Mouse (Mus musculus) heart, postnatal 0 days (tissue): ENCODE data around the gene Olfr1310. TPM values are rescaled to one million over a fixed set of nuclear protein-coding genes. Genes with fewer than 3 reads are reported as not detected.

Experiments
- ATAC-seq: fragments of 200-750 bp; cut with Nextera tagmentation; 2 replicates; pipeline ENCODE4 v1.8.0; 2017; ENCODE audit warnings: low read depth, moderate number of reproducible peaks, moderate library complexity; ENCODE audit not compliant: insufficient read depth
- DNase-seq: peaks from one replicate; pipeline ENCODE4 v3.0.0-alpha.2; 2016; ENCODE audit warnings: low spot score
- H3K27ac ChIP-seq: fragments of 300-500 bp; sonication (generic); 2 replicates; pipeline ENCODE4 v1.5.1; 2014; ENCODE audit warnings: low read depth, mild to moderate bottlenecking
- H3K27me3 ChIP-seq: fragments of 300-500 bp; sonication (generic); 2 replicates; pipeline ENCODE4 v1.6.1; 2014; ENCODE audit warnings: low read length, mixed read lengths; ENCODE audit not compliant: control insufficient read depth, insufficient read depth
- H3K36me3 ChIP-seq: fragments of 300-500 bp; sonication (generic); replicated peaks from 2 replicates; pipeline ENCODE4 v1.6.1; 2014; ENCODE audit warnings: low read length, mixed read lengths; ENCODE audit not compliant: control insufficient read depth, insufficient read depth
- H3K4me1 ChIP-seq: fragments of 300-500 bp; sonication (generic); 2 replicates; pipeline ENCODE4 v1.6.1; 2014; ENCODE audit warnings: antibody characterized with exemption; ENCODE audit not compliant: control insufficient read depth, insufficient read depth
- H3K4me2 ChIP-seq: fragments of 300-500 bp; sonication (generic); 2 replicates; pipeline ENCODE4 v1.6.1; 2014; ENCODE audit warnings: low read depth, mild to moderate bottlenecking, low read length, moderate library complexity
- H3K4me3 ChIP-seq: fragments of 300-500 bp; sonication (generic); 2 replicates; pipeline ENCODE4 v1.5.1; 2014; ENCODE audit warnings: low read depth, low read length
- H3K9ac ChIP-seq: fragments of 300-500 bp; sonication (generic); replicated peaks from 2 replicates; pipeline ENCODE4 v1.6.1; 2014; ENCODE audit warnings: low read depth, low read length, mixed read lengths
- H3K9me3 ChIP-seq: fragments of 300-500 bp; sonication (generic); replicated peaks from 2 replicates; pipeline ENCODE4 v1.6.1; 2016; ENCODE audit warnings: low read length; ENCODE audit not compliant: control insufficient read depth
- CTCF ChIP-seq: IDR thresholded peaks from 2 replicates; pipeline ENCODE4 v1.5.1; 2016; ENCODE audit warnings: antibody characterized with exemption, control low read depth, low read depth
- EP300 ChIP-seq: IDR thresholded peaks from 2 replicates; pipeline ENCODE4 v1.6.1; 2016; ENCODE audit warnings: antibody characterized with exemption, low read depth
- WGBS: fragments of 180-500 bp; shearing (Covaris S2); extraction: QIAGEN DNeasy Blood & Tissue Kit; methylation state at CpG from one replicate; pipeline ENCODE4 v1.1.7; 2014; 5-methylcytosine and 5-hydroxymethylcytosine counted together
- polyA plus RNA-seq: library from polyadenylated mRNA; unstranded; fragments of >200 nt; fragmentation: Nextera tagmentation; extraction: Ambion mirVana; gene quantifications from 2 replicates; pipeline ENCODE4 v1.2.1, GENCODE M21; 2015
- total RNA-seq: library from RNA; depleted of rRNA; stranded (reverse); fragments of >200 nt; gene quantifications from 2 replicates; pipeline ENCODE4 v1.2.3, GENCODE M21; 2014; ENCODE audit warnings: low replicate concordance; rRNA removed

Olfr1310 gene
- total and polyA plus RNA-seq, 2 experiments from 2014 or later, result not detected

DNA sequence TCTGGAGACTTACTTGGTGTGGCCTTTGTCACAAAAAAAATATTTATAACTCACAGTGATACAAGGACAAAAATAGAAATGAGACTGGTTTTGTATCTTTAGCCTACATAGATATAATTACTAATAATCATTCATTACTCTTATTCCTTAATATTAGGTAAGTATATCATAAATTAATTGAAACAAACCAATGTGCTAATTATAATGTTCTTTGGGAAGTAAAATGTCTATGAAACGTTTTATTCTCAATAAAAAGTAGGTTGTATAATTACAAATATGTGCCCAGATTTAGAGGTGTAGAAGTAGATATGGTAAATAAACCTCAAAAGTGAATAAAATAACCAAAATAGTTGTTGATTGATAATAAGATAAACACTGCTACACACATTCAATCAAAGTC, 47.7 kb downstream of the Olfr1310 start, which contains the start of gene Olfr1308:
Gene Olfr1308 (minus strand): TSS at position 101 of the 400 bp plus-strand sequence.
- Histone ChIP-seq H3K4me1 (no peaks in the 10 kb centered on the region), H3K9me3 (no peaks in the 10 kb centered on the region; the same call in 1 of the 2 replicates), H3K36me3 (no peaks in the 10 kb centered on the region), H3K4me3 (no peak within 1 kb of the TSS), H3K4me2 (no peak within 1 kb of the TSS), H3K9ac (no peak within 1 kb of the TSS), H3K27me3 (no peaks in the 10 kb centered on the region), H3K27ac (no peak within 1 kb of the TSS)
- TF ChIP-seq CTCF (no peak), EP300 (no peak)
- no peak for DNase-seq
- no peak for ATAC-seq
- 38% methylated on average over 1 of the region's 1 CpGs for WGBS

Other genes with a start within 250 kb of the Olfr1310 start
- not detected in 2 replicates for gene Olfr1302, start 235.3 kb downstream of the Olfr1310 start, total RNA-seq
- not detected in 2 replicates for gene Olfr1302, start 235.3 kb downstream of the Olfr1310 start, polyA plus RNA-seq
- gene Olfr1303, start 192.4 kb downstream of the Olfr1310 start, total RNA-seq, result not detected in 2 replicates
- not detected in 2 replicates for gene Olfr1303, start 192.4 kb downstream of the Olfr1310 start, polyA plus RNA-seq
- not detected in 2 replicates for gene Olfr1305, start 135.6 kb downstream of the Olfr1310 start, total RNA-seq
- gene Olfr1305, start 135.6 kb downstream of the Olfr1310 start, polyA plus RNA-seq, result not detected in 2 replicates
- gene Olfr1306, start 96.4 kb downstream of the Olfr1310 start, total RNA-seq, result not detected in 2 replicates
- gene Olfr1306, start 96.4 kb downstream of the Olfr1310 start, polyA plus RNA-seq, result not detected in 2 replicates
- gene Olfr1307, start 63.3 kb downstream of the Olfr1310 start, total RNA-seq, result not detected in 2 replicates
- gene Olfr1307, start 63.3 kb downstream of the Olfr1310 start, polyA plus RNA-seq, result not detected in 2 replicates
- not detected in 2 replicates for gene Olfr1308, start 47.8 kb downstream of the Olfr1310 start, total RNA-seq
- gene Olfr1308, start 47.8 kb downstream of the Olfr1310 start, polyA plus RNA-seq, result not detected in 2 replicates
- not detected in 2 replicates for gene Olfr1309, start 22.4 kb downstream of the Olfr1310 start, total RNA-seq
- gene Olfr1309, start 22.4 kb downstream of the Olfr1310 start, polyA plus RNA-seq, result not detected in 2 replicates
- gene Olfr1311, start 11.7 kb upstream of the Olfr1310 start, total RNA-seq, result not detected in 2 replicates
- not detected in 2 replicates for gene Olfr1311, start 11.7 kb upstream of the Olfr1310 start, polyA plus RNA-seq
- gene Olfr1312, start 37.5 kb upstream of the Olfr1310 start, total RNA-seq, result not detected in 2 replicates
- gene Olfr1312, start 37.5 kb upstream of the Olfr1310 start, polyA plus RNA-seq, result not detected in 2 replicates
- gene Olfr1313, start 65.1 kb upstream of the Olfr1310 start, total RNA-seq, result not detected in 2 replicates
- gene Olfr1313, start 65.1 kb upstream of the Olfr1310 start, polyA plus RNA-seq, result not detected in 2 replicates
- gene Olfr1314, start 84.1 kb upstream of the Olfr1310 start, total RNA-seq, result not detected in 2 replicates
- not detected in 2 replicates for gene Olfr1314, start 84.1 kb upstream of the Olfr1310 start, polyA plus RNA-seq
- not detected in 2 replicates for gene Olfr1315-ps1, start 102.7 kb upstream of the Olfr1310 start, total RNA-seq
- gene Olfr1315-ps1, start 102.7 kb upstream of the Olfr1310 start, polyA plus RNA-seq, result not detected in 2 replicates
- not detected in 2 replicates for gene Olfr1316, start 122.3 kb upstream of the Olfr1310 start, total RNA-seq
- not detected in 2 replicates for gene Olfr1316, start 122.3 kb upstream of the Olfr1310 start, polyA plus RNA-seq
- not detected in 2 replicates for gene Olfr1317, start 127.6 kb upstream of the Olfr1310 start, total RNA-seq
- not detected in 2 replicates for gene Olfr1317, start 127.6 kb upstream of the Olfr1310 start, polyA plus RNA-seq
- not detected in 2 replicates for gene Olfr1318, start 141.5 kb upstream of the Olfr1310 start, total RNA-seq
- gene Olfr1318, start 141.5 kb upstream of the Olfr1310 start, polyA plus RNA-seq, result not detected in 2 replicates
- 5.0 and 10.0 TPM in 2 replicates for gene Lpcat4, start 226.8 kb upstream of the Olfr1310 start, total RNA-seq
- 3.1 and 3.6 TPM in 2 replicates for gene Lpcat4, start 226.8 kb upstream of the Olfr1310 start, polyA plus RNA-seq
- gene Nutm1, start 246.6 kb upstream of the Olfr1310 start, total RNA-seq, result not detected in 2 replicates
- gene Nutm1, start 246.6 kb upstream of the Olfr1310 start, polyA plus RNA-seq, result not detected in 2 replicates
- 95.5 and 125 TPM in 2 replicates for gene Nop10, start 249.2 kb upstream of the Olfr1310 start, total RNA-seq
- gene Nop10, start 249.2 kb upstream of the Olfr1310 start, polyA plus RNA-seq, result 148 and 154 TPM in 2 replicates